Mouse (Mus musculus) heart, embryonic 12.5 days (tissue): ENCODE data around the gene S1pr4. TPM values are rescaled to one million over a fixed set of nuclear protein-coding genes. Genes with fewer than 3 reads are reported as not detected.

Experiments used
- ATAC-seq: fragments of 200-750 bp; cut with Nextera tagmentation; 2 replicates; pipeline ENCODE4 v1.8.0; 2017; ENCODE audit warnings: moderate TSS enrichment, moderate library complexity; ENCODE audit not compliant: insufficient number of reproducible peaks, low FRiP score
- H3K27ac ChIP-seq: fragments of 300-500 bp; sonication (generic); 2 replicates; pipeline ENCODE4 v1.5.1; 2016; ENCODE audit warnings: mild to moderate bottlenecking, moderate library complexity; ENCODE audit not compliant: poor library complexity, severe bottlenecking
- H3K27me3 ChIP-seq: fragments of 300-500 bp; sonication (generic); replicated peaks from 2 replicates; pipeline ENCODE4 v1.6.1; 2016; ENCODE audit warnings: mild to moderate bottlenecking, moderate library complexity
- H3K36me3 ChIP-seq: fragments of 300-500 bp; sonication (generic); 2 replicates; pipeline ENCODE4 v1.6.1; 2016; ENCODE audit warnings: mild to moderate bottlenecking, moderate library complexity
- H3K4me1 ChIP-seq: fragments of 300-500 bp; sonication (generic); replicated peaks from 2 replicates; pipeline ENCODE4 v1.6.1; 2016; ENCODE audit warnings: mild to moderate bottlenecking
- H3K4me2 ChIP-seq: fragments of 300-500 bp; sonication (generic); 2 replicates; pipeline ENCODE4 v1.6.1; 2016; ENCODE audit warnings: mild to moderate bottlenecking, moderate library complexity
- H3K4me3 ChIP-seq: fragments of 300-500 bp; sonication (generic); 2 replicates; pipeline ENCODE4 v1.5.1; 2016; ENCODE audit warnings: mild to moderate bottlenecking
- H3K9ac ChIP-seq: fragments of 300-500 bp; sonication (generic); 2 replicates; pipeline ENCODE4 v1.6.1; 2016; ENCODE audit warnings: mild to moderate bottlenecking, moderate library complexity
- H3K9me3 ChIP-seq: fragments of 300-500 bp; sonication (generic); replicated peaks from 2 replicates; pipeline ENCODE4 v1.6.1; 2016; ENCODE audit warnings: mild to moderate bottlenecking, moderate library complexity
- WGBS: fragments of 180-500 bp; shearing (Covaris S2); methylation state at CpG from one replicate; pipeline ENCODE4 v1.1.7; 2016; 5-methylcytosine and 5-hydroxymethylcytosine counted together
- polyA plus RNA-seq: library from polyadenylated mRNA; unstranded; fragments of >200 nt; fragmentation: Nextera tagmentation; extraction: Ambion mirVana; gene quantifications from 2 replicates; pipeline ENCODE4 v1.2.1, GENCODE M21; 2016

The S1pr4 gene
- polyA plus RNA-seq, 1 experiment from 2014 or later: 0.52 TPM

GRCm38 (mm10) chr10:81519227-81519977, 19.5 kb upstream of the S1pr4 start:
- H3K36me3 ChIP-seq: 0 out of 2 replicates have a peak, but pooled peaks cover 2% of the 10 kb centered on the region
- H3K27me3 ChIP-seq: no peaks in the 10 kb centered on the region
- H3K27ac ChIP-seq: no peak overlapping the region
- H3K4me2 ChIP-seq: no peak overlapping the region
- peaks cover 11% of the 10 kb centered on the region for H3K4me1 ChIP-seq
- H3K4me3 ChIP-seq: no peak overlapping the region
- 62% methylated on average over 6 of the region's 6 CpGs for WGBS
- ATAC-seq: no peak
- no peaks in the 10 kb centered on the region for H3K9me3 ChIP-seq
- H3K9ac ChIP-seq: no peak overlapping the region

DNA sequence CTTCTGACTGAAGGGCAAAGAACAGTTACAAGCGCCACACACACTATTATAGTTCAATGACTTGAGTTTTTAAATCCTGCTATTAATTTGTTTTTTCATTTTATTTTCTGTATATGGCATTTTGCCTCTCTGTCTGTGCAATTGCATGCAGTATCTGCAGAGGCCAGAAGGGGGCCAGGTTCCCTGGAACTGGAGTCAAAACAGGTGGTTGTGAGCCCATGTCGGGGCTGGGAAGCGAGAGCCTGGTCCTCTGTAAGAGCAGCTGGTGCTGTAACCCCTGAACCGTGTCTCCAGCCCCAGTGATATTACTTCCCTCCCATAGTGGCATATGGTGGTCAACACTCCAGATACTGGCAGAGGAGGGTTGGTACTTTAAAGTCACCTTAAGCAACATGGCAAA, 18.6 kb upstream of the S1pr4 start:
- Histone ChIP-seq H3K4me3 (no peak overlapping the region), H3K4me1 (peaks cover 3% of the 10 kb centered on the region; the same call in 1 of the 2 replicates), H3K36me3 (0 out of 2 replicates have a peak, but pooled peaks cover 4% of the 10 kb centered on the region), H3K4me2 (no peak overlapping the region), H3K9ac (no peak overlapping the region), H3K9me3 (0 out of 2 replicates have a peak, but pooled peaks cover 6% of the 10 kb centered on the region), H3K27ac (no peak overlapping the region), H3K27me3 (no peaks in the 10 kb centered on the region)
- 18% methylated on average over 4 of the region's 4 CpGs for WGBS
- no peak for ATAC-seq

DNA sequence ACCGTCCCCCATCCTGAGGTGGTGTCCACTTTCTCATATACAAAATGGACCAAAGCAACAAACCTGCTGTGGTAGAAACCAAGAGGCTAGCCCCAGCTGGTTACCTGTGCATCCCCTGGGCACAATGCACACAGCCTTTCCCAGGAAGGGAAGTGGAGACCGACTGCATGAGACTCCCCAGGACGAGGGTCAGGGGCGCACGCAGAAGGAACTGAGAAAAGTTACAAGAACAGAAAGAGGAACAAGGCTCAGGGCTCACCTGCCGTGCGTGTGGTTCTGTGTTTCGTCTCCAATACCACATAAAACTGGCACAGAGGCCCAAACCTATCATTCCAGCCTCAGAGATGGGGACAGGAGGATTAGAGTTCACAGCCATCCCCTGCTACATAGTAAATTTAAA, 17.3 kb upstream of the S1pr4 start:
- no peak overlapping the region for H3K9ac ChIP-seq
- H3K27ac ChIP-seq: no peak overlapping the region
- 0 out of 2 replicates have a peak, but pooled peaks cover 4% of the 10 kb centered on the region for H3K36me3 ChIP-seq
- ATAC-seq: no peak
- 72% methylated on average over 8 of the region's 8 CpGs for WGBS
- H3K27me3 ChIP-seq: peaks cover 8% of the 10 kb centered on the region
- 0 out of 2 replicates have a peak, but pooled peaks cover 6% of the 10 kb centered on the region for H3K9me3 ChIP-seq
- no peak overlapping the region for H3K4me3 ChIP-seq
- H3K4me2 ChIP-seq: no peak overlapping the region
- H3K4me1 ChIP-seq: no peaks in the 10 kb centered on the region

DNA sequence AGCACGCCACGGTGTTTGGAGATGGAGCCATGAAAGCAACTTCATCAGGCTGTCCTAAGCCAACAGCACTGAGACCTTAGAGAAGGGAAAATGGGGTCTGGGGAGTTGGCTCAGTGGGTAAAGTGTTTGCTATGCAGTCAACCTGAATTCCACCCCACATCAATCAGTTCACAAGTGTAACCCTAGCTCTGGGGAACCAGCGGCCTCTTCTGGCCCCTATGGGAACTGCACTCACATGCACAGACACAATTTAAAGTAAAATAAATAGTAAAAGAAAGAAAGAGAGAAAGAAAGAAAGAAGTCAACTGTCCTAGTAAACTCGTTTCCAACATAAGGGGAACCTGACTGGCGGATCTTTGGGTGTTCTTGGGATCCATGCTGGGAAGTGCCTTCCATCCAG, 13.9 kb upstream of the S1pr4 start:
- 83% methylated on average over 5 of the region's 5 CpGs for WGBS
- 0 out of 2 replicates have a peak, but pooled peaks cover 4% of the 10 kb centered on the region for H3K36me3 ChIP-seq
- 0 out of 2 replicates have a peak, but pooled peaks cover 6% of the 10 kb centered on the region for H3K9me3 ChIP-seq

DNA sequence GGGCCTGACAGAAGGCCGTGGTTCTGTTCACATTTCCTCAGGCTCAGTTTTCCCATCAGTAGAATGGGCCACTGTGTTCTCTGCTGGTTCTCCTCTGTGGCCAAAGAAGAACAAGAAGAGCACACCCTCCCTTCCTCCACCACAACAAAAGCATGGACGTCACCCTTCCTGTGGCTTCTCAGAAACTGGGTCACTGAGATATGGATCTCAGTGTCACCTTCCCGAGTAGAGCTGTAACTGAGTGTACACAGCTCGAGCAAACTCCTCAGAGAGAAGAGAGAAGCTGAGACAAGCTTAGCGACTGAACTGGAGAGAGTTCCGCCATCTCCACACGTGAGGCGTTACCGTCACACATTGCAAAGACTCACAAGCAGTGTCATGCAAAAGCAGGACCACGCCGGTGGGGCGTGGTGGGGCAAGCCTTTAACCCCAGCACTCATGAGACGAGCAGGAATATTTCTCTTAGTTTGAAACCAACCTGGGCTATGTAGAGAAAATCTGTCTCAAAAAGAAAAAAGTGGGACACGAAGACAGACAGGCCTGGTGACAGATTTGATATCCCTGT, 10.4 kb upstream of the S1pr4 start:
- ATAC-seq: no peak
- WGBS: 73% methylated on average over 14 of the region's 14 CpGs

More for the DNA sequence above, 13.9 kb upstream of the S1pr4 start:
- H3K4me1 ChIP-seq: no peaks in the 10 kb centered on the region
- H3K9ac ChIP-seq: no peak overlapping the region
- no peak for ATAC-seq
- no peak overlapping the region for H3K4me2 ChIP-seq
- peaks cover 23% of the 10 kb centered on the region for H3K27me3 ChIP-seq
- no peak overlapping the region for H3K27ac ChIP-seq
- H3K4me3 ChIP-seq: no peak overlapping the region

GRCm38 (mm10) chr10:81507691-81508489, 8.0 kb upstream of the S1pr4 start:
- H3K36me3 ChIP-seq: no peaks in the 10 kb centered on the region
- no peak overlapping the region for H3K27ac ChIP-seq
- no peak overlapping the region for H3K4me3 ChIP-seq
- 0 out of 2 replicates have a peak, but pooled peaks cover under 1% of the 10 kb centered on the region for H3K4me1 ChIP-seq
- peaks cover 37% of the 10 kb centered on the region for H3K27me3 ChIP-seq
- H3K9ac ChIP-seq: no peak overlapping the region
- ATAC-seq: no peak
- WGBS: 64% methylated on average over 13 of the region's 13 CpGs
- H3K9me3 ChIP-seq: 0 out of 2 replicates have a peak, but pooled peaks cover 3% of the 10 kb centered on the region
- no peak overlapping the region for H3K4me2 ChIP-seq

More for the DNA sequence above, 10.4 kb upstream of the S1pr4 start:
- H3K4me2 ChIP-seq: no peak overlapping the region
- H3K4me3 ChIP-seq: no peak overlapping the region
- 0 out of 2 replicates have a peak, but pooled peaks cover 6% of the 10 kb centered on the region for H3K9me3 ChIP-seq
- no peak overlapping the region for H3K9ac ChIP-seq
- no peaks in the 10 kb centered on the region for H3K4me1 ChIP-seq
- no peak overlapping the region for H3K27ac ChIP-seq
- H3K36me3 ChIP-seq: 0 out of 2 replicates have a peak, but pooled peaks cover 4% of the 10 kb centered on the region
- H3K27me3 ChIP-seq: peaks cover 23% of the 10 kb centered on the region

- WGBS: 30% methylated on average over 6 of the region's 6 CpGs
- H3K4me1 ChIP-seq: 0 out of 2 replicates have a peak, but pooled peaks cover 3% of the 10 kb centered on the region
- no peak overlapping the region for H3K4me3 ChIP-seq
- H3K4me2 ChIP-seq: no peak overlapping the region
- H3K9ac ChIP-seq: no peak overlapping the region
- no peak overlapping the region for H3K27ac ChIP-seq
- peaks cover 30% of the 10 kb centered on the region for H3K27me3 ChIP-seq
- H3K36me3 ChIP-seq: no peaks in the 10 kb centered on the region
- H3K9me3 ChIP-seq: 0 out of 2 replicates have a peak, but pooled peaks cover 3% of the 10 kb centered on the region
- ATAC-seq: no peak
These were observed 7.2 kb upstream of the S1pr4 start for GRCm38 (mm10) chr10:81507095-81507494.

DNA sequence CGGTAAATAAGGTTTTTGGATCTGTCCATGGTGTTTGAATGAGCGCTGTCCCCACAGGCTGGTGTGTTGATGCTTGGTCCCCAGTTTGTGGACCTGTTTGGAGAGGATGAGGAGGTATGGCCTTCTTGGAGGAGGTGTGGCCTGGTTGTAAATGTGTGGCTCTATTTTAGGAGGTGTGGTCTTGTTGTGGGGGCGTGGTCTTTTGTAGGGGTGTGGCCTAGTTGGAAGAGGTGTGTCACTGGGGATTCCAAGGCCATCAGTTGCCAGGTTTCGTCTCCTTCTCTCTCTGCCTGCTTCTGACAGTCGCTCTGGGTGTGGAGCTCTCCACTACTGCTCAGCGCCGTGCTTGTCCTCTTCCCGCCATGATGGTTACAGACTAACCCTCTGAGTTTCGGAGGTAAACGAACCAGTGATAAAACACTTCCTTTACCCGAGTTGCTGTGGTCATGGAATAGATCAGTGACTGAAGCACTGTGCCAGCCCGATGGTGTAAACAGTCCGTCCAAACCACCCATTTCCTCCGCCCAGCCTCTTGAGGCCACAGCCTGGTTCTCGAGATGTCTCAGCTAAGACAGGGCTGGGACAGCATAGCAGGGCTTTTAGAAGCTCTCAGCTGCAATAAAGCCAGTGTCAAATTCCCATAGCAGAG, 5.2 kb upstream of the S1pr4 start:
- 73% methylated on average over 15 of the region's 15 CpGs for WGBS
- Histone ChIP-seq H3K27me3 (0 out of 2 replicates have a peak, but pooled peaks cover 16% of the 10 kb centered on the region), H3K9me3 (0 out of 2 replicates have a peak, but pooled peaks cover 3% of the 10 kb centered on the region), H3K4me3 (no peak overlapping the region), H3K4me2 (no peak overlapping the region), H3K36me3 (no peaks in the 10 kb centered on the region), H3K9ac (no peak overlapping the region), H3K27ac (no peak overlapping the region), H3K4me1 (0 out of 2 replicates have a peak, but pooled peaks cover 3% of the 10 kb centered on the region)
- no peak for ATAC-seq

- H3K27ac ChIP-seq: no peak overlapping the region
- H3K9me3 ChIP-seq: 0 out of 2 replicates have a peak, but pooled peaks cover 3% of the 10 kb centered on the region
- H3K27me3 ChIP-seq: 0 out of 2 replicates have a peak, but pooled peaks cover 16% of the 10 kb centered on the region
- H3K4me3 ChIP-seq: peak overlapping the region; percentile 41
- no peak for ATAC-seq
- no peaks in the 10 kb centered on the region for H3K36me3 ChIP-seq
- peak overlapping the region; percentile 60 for H3K9ac ChIP-seq
- WGBS: 11% methylated on average over 36 of the region's 36 CpGs
- 0 out of 2 replicates have a peak, but pooled peaks cover 3% of the 10 kb centered on the region for H3K4me1 ChIP-seq
- H3K4me2 ChIP-seq: peak overlapping the region; percentile 76
These were observed 2.7 kb upstream of the S1pr4 start for GRCm38 (mm10) chr10:81502658-81503057.

- Histone ChIP-seq H3K9ac (no peak overlapping the region), H3K27me3 (0 out of 2 replicates have a peak, but pooled peaks cover 16% of the 10 kb centered on the region), H3K4me2 (no peak overlapping the region), H3K36me3 (no peaks in the 10 kb centered on the region), H3K4me3 (no peak overlapping the region), H3K9me3 (0 out of 2 replicates have a peak, but pooled peaks cover 3% of the 10 kb centered on the region), H3K4me1 (0 out of 2 replicates have a peak, but pooled peaks cover 3% of the 10 kb centered on the region), H3K27ac (no peak overlapping the region)
- WGBS: 80% methylated on average over 5 of the region's 5 CpGs
- ATAC-seq: no peak
These were observed 1.9 kb upstream of the S1pr4 start for GRCm38 (mm10) chr10:81501863-81502262.
